Mouse (Mus musculus) left cerebral cortex, postnatal 4 days (tissue): Measurements from ENCODE around the gene Rnf224. TPM values are rescaled to one million over a fixed set of nuclear protein-coding genes. Genes with fewer than 3 reads are reported as not detected.

ENCODE experiments used
- DNase-seq: peaks from one replicate; pipeline ENCODE4 v3.0.0-alpha.2; 2022
- intact Hi-C: fragments of 180-260 bp; cut with DNase I; formaldehyde crosslinking; loops from one replicate; pipeline ENCODE4 v1.15.1; 2025
- total RNA-seq, 2 experiments: library from RNA; stranded (reverse); gene quantifications; 2 replicates each; pipeline ENCODE4 v1.2.3; 2021

Gene Rnf224
- total RNA-seq = not detected

- no peak for DNase-seq
- intact Hi-C loops = no loop called here
These were observed at the start of gene Rnf224 for GRCm38 (mm10) chr2:25236614-25237013. Gene Rnf224 (minus strand): TSS chr2:25236787.

GRCm38 (mm10) chr2:25286314-25286713, 49.7 kb upstream of the Rnf224 start:
- intact Hi-C loops = no loop called here
- DNase-seq = no peak

- intact Hi-C loops = no loop called here
- DNase-seq = no peak
These were observed 49.0 kb upstream of the Rnf224 start for GRCm38 (mm10) chr2:25285551-25285950.

GRCm38 (mm10) chr2:25278928-25279882, 42.6 kb upstream of the Rnf224 start:
- peak; percentile 92 for DNase-seq
- intact Hi-C loops = no loop called here

- intact Hi-C loops = no loop called here
- no peak for DNase-seq
These were observed 36.4 kb upstream of the Rnf224 start for GRCm38 (mm10) chr2:25273010-25273409.

GRCm38 (mm10) chr2:25272515-25272914, 35.9 kb upstream of the Rnf224 start:
- intact Hi-C loops = no loop called here

GRCm38 (mm10) chr2:25271827-25272511, 35.4 kb upstream of the Rnf224 start, which contains the start of the genes Ssna1 and Anapc2:
Gene Ssna1 (minus strand): TSS chr2:25272438.
Gene Anapc2 (plus strand): TSS chr2:25272478.
- intact Hi-C loops = no loop called here

More at GRCm38 (mm10) chr2:25272515-25272914, 35.9 kb upstream of the Rnf224 start:
- DNase-seq = no peak

GRCm38 (mm10) chr2:25267746-25268309, 31.2 kb upstream of the Rnf224 start:
- intact Hi-C loops = no loop called here
- DNase-seq = no peak

More at GRCm38 (mm10) chr2:25271827-25272511, 35.4 kb upstream of the Rnf224 start, which contains the start of the genes Ssna1 and Anapc2:
- peak; percentile 98 for DNase-seq

GRCm38 (mm10) chr2:25267241-25267640, 30.7 kb upstream of the Rnf224 start:
- intact Hi-C loops = no loop called here
- peak; percentile 80 for DNase-seq

- intact Hi-C loops = no loop called here
- peak; percentile 87 for DNase-seq
These were observed 30.1 kb upstream of the Rnf224 start for GRCm38 (mm10) chr2:25266720-25267119.

- intact Hi-C loops = no loop called here
- DNase-seq = peak; percentile 95
These were observed 29.5 kb upstream of the Rnf224 start for GRCm38 (mm10) chr2:25265897-25266656.

- intact Hi-C loops = no loop called here
- peak; percentile 80 for DNase-seq
These were observed 28.3 kb upstream of the Rnf224 start for GRCm38 (mm10) chr2:25264851-25265250.

- DNase-seq = no peak
- intact Hi-C loops = no loop called here
These were observed 27.7 kb upstream of the Rnf224 start for GRCm38 (mm10) chr2:25264286-25264660.

- DNase-seq = peak; percentile 75
- intact Hi-C loops = no loop called here
These were observed 27.2 kb upstream of the Rnf224 start for GRCm38 (mm10) chr2:25263623-25264285.

- intact Hi-C loops = no loop called here
- DNase-seq = peak; percentile 82
These were observed 26.4 kb upstream of the Rnf224 start for GRCm38 (mm10) chr2:25262795-25263622.

GRCm38 (mm10) chr2:25262291-25262767, 25.7 kb upstream of the Rnf224 start, which contains the start of gene Tprn:
Gene Tprn (plus strand): TSS chr2:25262618.
- intact Hi-C loops = no loop called here
- DNase-seq = peak; percentile 97

- intact Hi-C loops = no loop called here
- no peak for DNase-seq
These were observed 25.3 kb upstream of the Rnf224 start for GRCm38 (mm10) chr2:25261870-25262269.

- no peak for DNase-seq
- intact Hi-C loops = loop anchor here (5.0 kb wide), 2 partner anchors 37 to 62 kb away; partner anchors contain the start of genes Tor4a and Tubb4b
These were observed 22.3 kb upstream of the Rnf224 start for GRCm38 (mm10) chr2:25258887-25259286.
